Mouse (Mus musculus): ENCODE results near the gene Hfe.

DNA sequence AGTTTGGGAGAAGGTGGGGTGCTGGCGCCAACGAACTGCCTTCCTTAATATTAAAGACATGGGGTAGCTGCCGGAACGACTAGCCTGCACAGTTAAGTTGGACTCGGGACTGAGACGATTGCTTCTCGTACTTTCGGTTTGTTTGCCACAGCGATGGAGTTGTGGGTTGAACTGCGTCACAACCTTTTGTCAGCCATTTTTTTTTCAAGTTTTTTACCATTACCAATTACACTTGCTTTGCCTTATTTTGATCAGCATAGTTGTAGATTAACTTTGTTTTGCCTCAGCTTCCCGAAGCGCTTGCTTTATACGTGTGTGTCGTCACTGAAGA is 29.2 kb upstream of the Hfe start:
- TF ChIP-seq CTCF (IDR thresholded peaks at IDR 0.05; ENCODE audit: borderline replicate concordance, control insufficient read depth, extremely low read depth, insufficient read depth, low read length, poor library complexity) (no peak), POLR2A (IDR thresholded peaks at IDR 0.05; ENCODE audit: control insufficient read depth, extremely low read depth, insufficient read depth, low read length, poor library complexity) (no peak)

Measured in thymus, adult 2 months (tissue).